Mouse (Mus musculus) lung, postnatal 0 days (tissue): ENCODE data around the gene Vmn1r231. TPM values are rescaled to one million over a fixed set of nuclear protein-coding genes. Genes with fewer than 3 reads are reported as not detected.

Source experiments
- ATAC-seq: fragments of 200-750 bp; cut with Nextera tagmentation; 2 replicates; pipeline ENCODE4 v1.8.0; 2017; ENCODE audit warnings: moderate library complexity
- DNase-seq: peaks from one replicate; pipeline ENCODE4 v3.0.0-alpha.2; 2016; ENCODE audit warnings: low spot score
- H3K27ac ChIP-seq: fragments of 300-500 bp; sonication (generic); 2 replicates; pipeline ENCODE4 v1.5.1; 2014; ENCODE audit warnings: antibody characterized with exemption, mild to moderate bottlenecking, low read length, mixed read lengths
- H3K27me3 ChIP-seq: fragments of 300-500 bp; sonication (generic); replicated peaks from 2 replicates; pipeline ENCODE4 v1.6.1; 2014; ENCODE audit warnings: low read length, mixed read lengths; ENCODE audit not compliant: insufficient read depth
- H3K36me3 ChIP-seq: fragments of 300-500 bp; sonication (generic); 2 replicates; pipeline ENCODE4 v1.6.1; 2014; ENCODE audit warnings: low read length, mixed read lengths; ENCODE audit not compliant: insufficient read depth
- H3K4me1 ChIP-seq: fragments of 300-500 bp; sonication (generic); 2 replicates; pipeline ENCODE4 v1.6.1; 2014; ENCODE audit warnings: antibody characterized with exemption, low read depth, low read length, mixed read lengths; ENCODE audit not compliant: insufficient read depth
- H3K4me2 ChIP-seq: fragments of 300-500 bp; sonication (generic); replicated peaks from 2 replicates; pipeline ENCODE4 v1.6.1; 2014; ENCODE audit warnings: low read depth, mild to moderate bottlenecking, low read length, moderate library complexity, mixed read lengths
- H3K4me3 ChIP-seq: fragments of 300-500 bp; sonication (generic); 2 replicates; pipeline ENCODE4 v1.5.1; 2014; ENCODE audit warnings: low read depth, low read length
- H3K9ac ChIP-seq: fragments of 300-500 bp; sonication (generic); replicated peaks from 2 replicates; pipeline ENCODE4 v1.6.1; 2014; ENCODE audit warnings: low read depth, mild to moderate bottlenecking
- H3K9me3 ChIP-seq: fragments of 300-500 bp; sonication (generic); 2 replicates; pipeline ENCODE4 v1.6.1; 2016; ENCODE audit warnings: low read length, mixed read lengths
- CTCF ChIP-seq: IDR thresholded peaks from 2 replicates; pipeline ENCODE4 v1.5.1; 2016; ENCODE audit warnings: antibody characterized with exemption, mild to moderate bottlenecking
- EP300 ChIP-seq: IDR thresholded peaks from 2 replicates; pipeline ENCODE4 v1.6.1; 2016; ENCODE audit warnings: antibody characterized with exemption, mild to moderate bottlenecking, control low read depth
- WGBS: fragments of 180-500 bp; shearing (Covaris S2); extraction: QIAGEN DNeasy Blood & Tissue Kit; methylation state at CpG from one replicate; pipeline ENCODE4 v1.1.7; 2014; 5-methylcytosine and 5-hydroxymethylcytosine counted together
- polyA plus RNA-seq: library from polyadenylated mRNA; unstranded; fragments of >200 nt; fragmentation: Nextera tagmentation; extraction: Ambion mirVana; gene quantifications from 2 replicates; pipeline ENCODE4 v1.2.1, GENCODE M21; 2015

The Vmn1r231 gene
- polyA plus RNA-seq, 1 experiment from 2014 or later, result not detected

GRCm38 (mm10) chr17:20840144-20840543 is 64.7 kb downstream of the Vmn1r231 start, which contains the start of gene Vmn1r230:
Vmn1r230 (plus strand) TSS chr17:20840444.
- WGBS, result 10% methylated on average over 1 of the region's 1 CpGs
- Histone ChIP-seq H3K4me1 (no peaks in the 10 kb centered on the region), H3K4me2 (no peak within 1 kb of the TSS), H3K9me3 (no peaks in the 10 kb centered on the region), H3K27me3 (no peaks in the 10 kb centered on the region), H3K36me3 (no peaks in the 10 kb centered on the region), H3K27ac (no peak within 1 kb of the TSS), H3K4me3 (no peak within 1 kb of the TSS), H3K9ac (no peak within 1 kb of the TSS)
- ATAC-seq (no peak), DNase-seq (no peak)
- TF ChIP-seq CTCF, result no peak
- TF ChIP-seq EP300, result no peak

Other genes starting within 250 kb of the Vmn1r231 start
- gene Vmn1r226, start 222.2 kb downstream of the Vmn1r231 start, polyA plus RNA-seq, result not detected in 2 replicates
- gene Vmn1r227, start 175.2 kb downstream of the Vmn1r231 start, polyA plus RNA-seq, result not detected in 2 replicates
- not detected in 2 replicates for gene Vmn1r228, start 118.9 kb downstream of the Vmn1r231 start, polyA plus RNA-seq
- gene Vmn1r229, start 93.5 kb downstream of the Vmn1r231 start, polyA plus RNA-seq, result not detected in 2 replicates
- not detected in 2 replicates for gene Vmn1r230, start 64.6 kb downstream of the Vmn1r231 start, polyA plus RNA-seq
- gene Vmn1r232, start 14.6 kb upstream of the Vmn1r231 start, polyA plus RNA-seq, result not detected in 2 replicates
- 208 and 221 TPM in 2 replicates for gene Ppp2r1a, start 40.2 kb upstream of the Vmn1r231 start, polyA plus RNA-seq
- not detected in 2 replicates for gene Vmn1r233, start 91.4 kb upstream of the Vmn1r231 start, polyA plus RNA-seq
- gene Zfp160, start 103.8 kb upstream of the Vmn1r231 start, polyA plus RNA-seq, result 7.7 and 8.8 TPM in 2 replicates